Mouse (Mus musculus) embryonic facial prominence, embryonic 14.5 days (tissue): Measurements from ENCODE around the gene Lrch1. TPM values are rescaled to one million over a fixed set of nuclear protein-coding genes. Genes with fewer than 3 reads are reported as not detected.

Experiments used
- ATAC-seq: fragments of 200-750 bp; cut with Nextera tagmentation; 2 replicates; pipeline ENCODE4 v1.8.0; 2017; ENCODE audit warnings: low read depth, moderate number of reproducible peaks, moderate TSS enrichment
- DNase-seq: peaks from one replicate; pipeline ENCODE4 v3.0.0-alpha.2; 2015; ENCODE audit warnings: low spot score
- H3K27ac ChIP-seq: fragments of 300-500 bp; sonication (generic); replicated peaks from 2 replicates; pipeline ENCODE4 v1.5.1; 2014; ENCODE audit warnings: low read depth, mild to moderate bottlenecking, low read length, moderate library complexity
- H3K27me3 ChIP-seq: fragments of 300-500 bp; sonication (generic); replicated peaks from 2 replicates; pipeline ENCODE4 v1.6.1; 2014; ENCODE audit warnings: low read length; ENCODE audit not compliant: control insufficient read depth, insufficient read depth
- H3K36me3 ChIP-seq: fragments of 300-500 bp; sonication (generic); 2 replicates; pipeline ENCODE4 v1.6.1; 2014; ENCODE audit warnings: low read length, mixed read lengths; ENCODE audit not compliant: control insufficient read depth, insufficient read depth
- H3K4me1 ChIP-seq: fragments of 300-500 bp; sonication (generic); 2 replicates; pipeline ENCODE4 v1.6.1; 2014; ENCODE audit warnings: antibody characterized with exemption, low read length; ENCODE audit not compliant: control insufficient read depth, insufficient read depth
- H3K4me2 ChIP-seq: fragments of 300-500 bp; sonication (generic); 2 replicates; pipeline ENCODE4 v1.6.1; 2014; ENCODE audit warnings: low read depth, mild to moderate bottlenecking, low read length, moderate library complexity, mixed read lengths
- H3K4me3 ChIP-seq: fragments of 300-500 bp; sonication (generic); 2 replicates; pipeline ENCODE4 v1.5.1; 2014; ENCODE audit warnings: low read depth, mild to moderate bottlenecking, low read length
- H3K9ac ChIP-seq: fragments of 300-500 bp; sonication (generic); 2 replicates; pipeline ENCODE4 v1.6.1; 2014; ENCODE audit warnings: low read depth, mild to moderate bottlenecking, low read length, moderate library complexity, mixed read lengths
- H3K9me3 ChIP-seq: fragments of 300-500 bp; sonication (generic); 2 replicates; pipeline ENCODE4 v1.6.1; 2016; ENCODE audit warnings: low read length; ENCODE audit not compliant: control insufficient read depth
- WGBS: fragments of 180-500 bp; shearing (Covaris S2); extraction: QIAGEN DNeasy Blood & Tissue Kit; methylation state at CpG from one replicate; pipeline ENCODE4 v1.1.7; 2014; 5-methylcytosine and 5-hydroxymethylcytosine counted together
- polyA plus RNA-seq: library from polyadenylated mRNA; unstranded; fragments of >200 nt; fragmentation: Nextera tagmentation; extraction: Ambion mirVana; gene quantifications from 2 replicates; pipeline ENCODE4 v1.2.1, GENCODE M21; 2014

The Lrch1 gene
- 15.6 TPM in 2 replicates for polyA plus RNA-seq

DNA sequence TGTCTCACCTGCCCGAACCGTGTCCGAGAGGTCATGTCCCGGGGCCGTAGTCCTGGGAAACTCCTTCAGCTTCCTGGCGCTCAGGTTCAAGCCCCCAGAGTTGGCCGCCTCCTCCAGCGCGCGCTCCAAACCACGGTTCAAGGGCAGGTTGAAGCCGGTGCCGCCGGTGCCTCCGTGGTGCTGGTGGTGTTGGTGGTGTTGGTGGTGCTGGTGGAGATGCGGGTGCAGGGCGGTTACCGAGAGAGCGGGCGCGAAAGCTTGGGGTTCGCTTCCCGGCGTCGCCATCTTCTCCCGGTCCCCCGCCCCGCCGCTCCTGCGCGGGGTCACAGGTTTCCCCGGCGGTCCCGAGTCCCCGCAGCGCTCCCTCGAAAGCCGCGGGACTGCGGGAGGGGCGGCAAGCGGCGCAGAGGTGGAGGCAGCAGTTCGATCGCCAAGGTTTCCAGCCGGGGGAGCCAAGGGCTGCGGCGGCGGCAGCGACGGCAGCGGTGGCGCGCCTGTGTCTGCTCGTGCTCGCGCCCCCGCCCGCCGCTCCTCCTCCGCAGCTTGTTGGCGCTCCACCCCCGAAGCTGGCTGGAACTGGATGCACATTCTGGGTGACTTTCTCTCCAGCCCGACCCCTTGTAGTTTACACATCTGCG is at the start of gene Lrch1:
TSS of gene Lrch1 (minus strand) at position 501 of the 638 bp plus-strand sequence.
- Histone ChIP-seq H3K4me3 (peak within 1 kb of the TSS; percentile 82), H3K4me1 (peaks cover 23% of the 10 kb centered on the region), H3K27me3 (no peaks in the 10 kb centered on the region), H3K4me2 (peak within 1 kb of the TSS; percentile 76), H3K36me3 (no peaks in the 10 kb centered on the region), H3K9me3 (no peaks in the 10 kb centered on the region), H3K27ac (peak within 1 kb of the TSS; percentile 93), H3K9ac (peak within 1 kb of the TSS; percentile 93)
- ATAC-seq (peak; percentile 81), DNase-seq (peak; percentile 96)
- WGBS: 0% methylated on average over 20 of the region's 65 CpGs

DNA sequence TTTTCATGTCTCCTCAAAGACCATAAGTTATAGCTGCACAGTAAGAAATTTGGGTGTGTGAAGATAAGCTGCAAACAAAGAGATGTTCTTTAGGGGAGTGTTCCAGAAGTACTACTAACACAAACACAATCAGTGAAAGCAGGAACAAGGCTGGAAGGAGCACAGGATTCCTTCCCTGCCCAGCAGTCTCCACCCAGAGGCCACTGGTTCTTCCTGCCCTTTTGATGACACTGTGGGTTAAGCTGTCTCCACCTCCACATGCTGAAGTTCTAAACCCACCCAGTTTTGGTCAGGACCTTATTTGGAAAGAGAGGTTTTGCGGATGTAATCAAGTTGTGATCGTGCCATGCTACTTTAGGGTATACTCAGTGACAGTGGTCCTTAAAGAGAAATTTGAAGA is 49.4 kb upstream of the Lrch1 start:
- 93% methylated on average over 2 of the region's 2 CpGs for WGBS
- ATAC-seq: no peak

DNA sequence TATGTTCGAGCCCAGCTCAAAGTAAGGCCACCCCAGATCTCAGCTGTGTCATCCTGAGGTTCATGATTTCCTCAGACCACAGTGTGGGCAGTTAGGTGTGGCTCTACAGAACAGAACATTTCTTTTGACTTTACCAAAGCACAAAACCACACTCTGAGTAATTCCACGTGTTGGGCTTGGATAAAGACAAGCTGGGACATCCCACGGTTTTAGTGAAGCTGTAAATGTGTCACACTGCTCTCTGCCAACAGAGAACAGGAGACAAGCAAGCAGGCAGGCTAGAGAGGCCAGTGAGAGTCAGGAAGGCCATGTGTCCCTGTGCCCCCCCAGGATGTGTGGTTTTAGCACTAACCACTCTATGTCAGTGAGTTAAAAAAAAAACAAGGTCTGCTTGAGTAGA is 48.9 kb upstream of the Lrch1 start:
- no peaks in the 10 kb centered on the region for H3K9me3 ChIP-seq
- H3K4me2 ChIP-seq: no peak overlapping the region
- H3K27me3 ChIP-seq: no peaks in the 10 kb centered on the region
- no peak overlapping the region for H3K4me3 ChIP-seq
- DNase-seq (peak; percentile 38), ATAC-seq (no peak; the same call in 1 of the 2 replicates)
- no peaks in the 10 kb centered on the region for H3K36me3 ChIP-seq
- WGBS: 49% methylated on average over 3 of the region's 3 CpGs
- H3K27ac ChIP-seq: no peak overlapping the region
- no peaks in the 10 kb centered on the region for H3K4me1 ChIP-seq
- H3K9ac ChIP-seq: no peak overlapping the region

More for the DNA sequence above, 49.4 kb upstream of the Lrch1 start:
- Histone ChIP-seq H3K9me3 (no peaks in the 10 kb centered on the region), H3K36me3 (no peaks in the 10 kb centered on the region), H3K4me2 (no peak overlapping the region), H3K4me1 (no peaks in the 10 kb centered on the region), H3K27ac (no peak overlapping the region), H3K27me3 (no peaks in the 10 kb centered on the region), H3K9ac (no peak overlapping the region), H3K4me3 (no peak overlapping the region)
- DNase-seq: no peak

DNA sequence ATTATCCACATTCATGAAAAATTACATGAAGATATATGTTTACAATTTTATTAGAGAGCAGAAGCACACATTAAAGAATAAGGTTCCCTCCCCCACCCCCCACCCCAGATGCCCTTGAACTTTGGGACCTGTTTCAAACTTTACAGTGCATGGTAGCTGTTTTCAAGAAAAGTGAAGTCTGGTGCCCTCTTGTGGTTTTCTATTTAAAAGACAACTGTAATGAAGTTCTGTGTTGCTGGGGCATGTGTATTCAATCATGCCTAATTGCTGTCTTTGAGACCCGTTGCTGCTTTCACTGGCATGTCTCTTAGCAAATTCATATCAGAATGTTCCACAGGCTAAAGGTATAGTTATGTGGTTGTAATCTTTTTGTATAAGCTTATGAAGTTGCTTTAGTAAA is 42.8 kb upstream of the Lrch1 start:
- Histone ChIP-seq H3K27me3 (no peaks in the 10 kb centered on the region), H3K27ac (no peak overlapping the region), H3K9me3 (no peaks in the 10 kb centered on the region), H3K4me1 (no peaks in the 10 kb centered on the region), H3K9ac (no peak overlapping the region), H3K4me2 (no peak overlapping the region), H3K4me3 (no peak overlapping the region), H3K36me3 (no peaks in the 10 kb centered on the region)
- DNase-seq: peak; percentile 89
- ATAC-seq: no peak
- WGBS: 2% methylated on average over 1 of the region's 1 CpGs

DNA sequence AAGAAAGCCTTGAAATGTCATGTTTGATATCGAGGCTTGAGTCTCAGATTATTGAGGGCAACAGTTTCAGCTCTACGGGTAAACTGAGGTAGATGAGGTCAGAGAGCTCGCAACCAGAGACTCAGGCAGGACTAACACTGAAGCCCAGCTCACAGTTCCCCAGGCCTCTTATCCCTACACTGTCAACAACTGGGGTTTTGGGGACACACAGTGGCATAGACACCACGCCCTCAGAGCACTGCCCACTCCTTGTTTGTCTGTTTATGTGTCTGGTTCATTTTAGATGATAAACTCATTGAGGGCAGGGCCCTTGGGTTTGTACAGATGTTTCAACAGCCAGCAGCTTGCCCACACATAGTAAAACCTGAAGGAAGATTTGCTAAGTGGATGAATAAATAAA is 42.2 kb upstream of the Lrch1 start:
- no peaks in the 10 kb centered on the region for H3K9me3 ChIP-seq
- ATAC-seq (no peak), DNase-seq (no peak)
- no peak overlapping the region for H3K9ac ChIP-seq
- H3K27me3 ChIP-seq: no peaks in the 10 kb centered on the region
- no peaks in the 10 kb centered on the region for H3K36me3 ChIP-seq
- H3K4me3 ChIP-seq: no peak overlapping the region
- no peak overlapping the region for H3K27ac ChIP-seq
- H3K4me1 ChIP-seq: no peaks in the 10 kb centered on the region
- WGBS: 92% methylated on average over 4 of the region's 4 CpGs
- no peak overlapping the region for H3K4me2 ChIP-seq

DNA sequence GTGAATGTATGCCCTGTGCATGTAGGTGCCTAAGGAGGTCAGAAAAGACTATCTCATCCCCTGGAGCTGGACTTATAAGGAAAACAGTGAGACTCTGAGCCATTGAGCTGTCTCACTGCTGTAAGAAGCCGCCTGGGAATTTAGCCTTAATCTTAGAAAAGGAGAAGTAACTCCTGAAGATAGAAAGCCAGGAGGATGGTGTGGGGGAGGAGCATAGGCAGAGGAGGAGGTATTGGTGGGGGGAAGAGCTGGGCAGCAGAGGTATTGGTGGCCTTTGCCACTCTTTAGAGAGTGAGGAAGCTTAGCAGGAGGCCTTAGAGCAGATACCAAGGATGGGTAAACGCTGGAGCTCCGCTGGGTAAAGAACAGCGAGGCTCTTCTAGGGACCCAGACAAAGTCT is 41.6 kb upstream of the Lrch1 start:
- DNase-seq (no peak), ATAC-seq (no peak)
- Histone ChIP-seq H3K9me3 (no peaks in the 10 kb centered on the region), H3K27me3 (no peaks in the 10 kb centered on the region), H3K9ac (no peak overlapping the region), H3K27ac (no peak overlapping the region), H3K4me3 (no peak overlapping the region), H3K4me1 (no peaks in the 10 kb centered on the region), H3K4me2 (no peak overlapping the region), H3K36me3 (no peaks in the 10 kb centered on the region)
- WGBS: 58% methylated on average over 4 of the region's 4 CpGs

DNA sequence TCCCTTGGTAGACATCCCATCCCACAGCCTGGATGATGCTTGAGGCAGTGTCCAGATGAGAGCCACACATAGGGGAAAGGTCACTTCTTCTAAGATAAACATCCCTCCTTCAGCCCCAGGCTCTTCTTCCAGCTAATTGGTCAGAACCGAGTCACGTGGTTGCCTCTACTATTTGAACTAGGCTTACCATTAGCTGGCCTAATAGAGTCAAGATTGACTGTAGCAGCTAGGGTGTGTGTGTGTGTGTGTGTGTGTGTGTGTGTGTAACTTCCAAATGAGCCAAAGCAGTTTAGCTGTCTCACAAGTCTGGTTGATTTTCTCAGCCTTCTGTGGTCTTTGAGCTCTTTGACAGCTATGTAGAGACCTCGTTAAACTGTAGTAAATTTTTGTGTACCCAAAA is 38.9 kb upstream of the Lrch1 start:
- no peaks in the 10 kb centered on the region for H3K9me3 ChIP-seq
- no peaks in the 10 kb centered on the region for H3K36me3 ChIP-seq
- ATAC-seq (no peak), DNase-seq (no peak)
- H3K4me2 ChIP-seq: no peak overlapping the region
- no peaks in the 10 kb centered on the region for H3K27me3 ChIP-seq
- no peak overlapping the region for H3K27ac ChIP-seq
- 59% methylated on average over 3 of the region's 3 CpGs for WGBS
- H3K4me3 ChIP-seq: no peak overlapping the region
- H3K9ac ChIP-seq: no peak overlapping the region
- no peaks in the 10 kb centered on the region for H3K4me1 ChIP-seq

DNA sequence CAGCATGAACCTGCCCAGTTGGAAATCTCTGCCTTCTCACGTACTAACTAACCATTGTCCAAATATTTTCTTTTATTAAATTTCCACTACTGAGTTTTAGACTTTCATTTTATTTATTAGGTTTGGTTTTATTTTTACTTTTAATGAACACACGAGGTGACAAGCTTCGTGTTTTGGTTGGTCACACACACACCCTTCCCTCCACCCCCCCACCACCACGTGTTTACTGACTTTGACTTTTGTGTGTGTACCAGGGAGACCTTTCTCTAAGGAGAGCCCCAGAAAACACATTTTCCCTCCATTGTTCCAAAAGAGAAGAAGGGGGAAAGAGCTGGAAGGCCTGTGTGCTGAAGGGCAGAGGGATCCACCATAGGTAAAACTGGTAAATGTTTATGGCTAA is 38.0 kb upstream of the Lrch1 start:
- H3K9ac ChIP-seq: no peak overlapping the region
- no peaks in the 10 kb centered on the region for H3K4me1 ChIP-seq
- no peaks in the 10 kb centered on the region for H3K27me3 ChIP-seq
- H3K36me3 ChIP-seq: no peaks in the 10 kb centered on the region
- H3K27ac ChIP-seq: no peak overlapping the region
- no peaks in the 10 kb centered on the region for H3K9me3 ChIP-seq
- H3K4me2 ChIP-seq: no peak overlapping the region
- DNase-seq (no peak), ATAC-seq (no peak)
- H3K4me3 ChIP-seq: no peak overlapping the region
- WGBS: 56% methylated on average over 4 of the region's 4 CpGs

DNA sequence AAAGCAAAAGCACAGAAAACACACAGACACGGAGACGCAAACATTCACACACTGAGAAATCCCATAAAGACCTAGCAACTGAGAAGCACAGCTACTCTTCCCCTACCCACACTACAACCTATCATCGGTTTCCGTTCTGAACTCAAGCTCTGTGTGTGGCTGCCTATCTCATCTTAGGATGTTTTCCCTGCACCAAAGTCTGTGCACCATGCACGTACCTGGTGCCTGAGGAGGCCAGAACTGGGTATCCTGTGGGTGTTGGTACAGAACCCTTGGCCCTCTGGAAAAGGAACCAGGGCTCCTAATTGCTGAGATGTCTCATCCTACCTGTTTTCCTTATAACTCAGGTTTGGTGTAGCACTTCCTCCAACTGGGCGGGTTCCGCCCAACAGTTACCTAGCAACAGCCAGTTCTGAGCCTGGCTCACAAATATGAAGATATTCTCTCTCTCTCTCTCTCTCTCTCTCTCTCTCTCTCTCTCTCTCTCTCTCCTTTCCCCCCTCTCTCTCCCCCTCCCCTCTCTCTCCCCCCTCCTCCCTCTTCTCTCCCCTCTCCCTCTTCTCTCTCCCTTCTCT is 37.2 kb upstream of the Lrch1 start:
- Histone ChIP-seq H3K4me3 (no peak overlapping the region), H3K36me3 (no peaks in the 10 kb centered on the region), H3K9ac (no peak overlapping the region), H3K9me3 (no peaks in the 10 kb centered on the region), H3K4me2 (no peak overlapping the region), H3K27me3 (no peaks in the 10 kb centered on the region), H3K27ac (no peak overlapping the region), H3K4me1 (no peaks in the 10 kb centered on the region)
- WGBS: 83% methylated on average over 7 of the region's 7 CpGs
- DNase-seq: no peak
- no peak for ATAC-seq
